ENCODE assay signal across 8 mouse cellular contexts in the genomic region with DNA sequence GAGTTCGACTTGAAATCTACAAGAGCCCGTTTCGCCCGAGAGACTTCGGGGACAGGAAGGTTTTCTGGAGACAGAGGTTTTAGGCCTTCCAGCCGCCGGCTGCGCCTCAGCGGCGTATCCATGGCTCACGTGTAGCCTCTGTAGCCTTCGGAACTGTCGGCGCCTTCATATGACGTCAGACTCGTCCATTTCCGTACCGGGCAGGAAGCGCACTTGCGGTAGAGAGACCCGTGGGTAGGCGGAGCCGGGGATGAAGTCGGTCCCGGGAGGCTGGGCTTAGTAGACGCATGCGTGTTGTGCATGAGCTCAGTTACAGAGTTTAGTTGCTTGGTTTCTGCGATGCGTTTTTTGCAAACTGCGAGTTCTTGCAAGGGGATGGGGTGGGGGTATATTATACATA. TPM values are rescaled to one million over a fixed set of nuclear protein-coding genes. Genes with fewer than 3 reads are reported as not detected.
DNase-seq lines count a peak whose midpoint lies in the region; ATAC-seq and TF ChIP-seq lines count a peak whose summit lies in the region.

A gene (minus strand): TSS at position 155 of the 400 bp plus-strand sequence.

- H3K4me1 ChIP-seq in hindbrain, postnatal 0 days (ENCODE audit: insufficient read depth, low read length): peaks cover 15% of the 10 kb centered on the region; the same call in 1 of the 2 replicates

- H3K36me3 ChIP-seq in hindbrain, postnatal 0 days (ENCODE audit: insufficient read depth, low read length): peaks cover 8% of the 10 kb centered on the region

- peak within 1 kb of the TSS; percentile 83 for H3K9ac ChIP-seq in hindbrain, postnatal 0 days (replicated peaks; ENCODE audit: low read length)

- intact Hi-C loops in gastrocnemius, adult 2 months (cut with DNase I): no loop called here
- intact Hi-C loops in left cerebral cortex, adult 2 months (cut with DNase I): loop anchor here (1.0 kb wide), 1 partner anchor 240 kb away; no protein-coding TSS in a partner anchor

- peak within 1 kb of the TSS; percentile 93 for H3K27ac ChIP-seq in gastrocnemius, adult 2 months
- peak within 1 kb of the TSS; percentile 60 for H3K27ac ChIP-seq in hindbrain, postnatal 0 days
- peak within 1 kb of the TSS; percentile 66 for H3K27ac ChIP-seq in left cerebral cortex, adult 2 months

- peak; percentile 95 for ATAC-seq in common myeloid progenitor, adult 5-6 weeks (replicated peaks; ENCODE audit: low read depth, poor library complexity, severe bottlenecking)
- peak; percentile 98 for ATAC-seq in hindbrain, postnatal 0 days
- ATAC-seq in megakaryocyte, adult 5-6 weeks (ENCODE audit: poor library complexity, severe bottlenecking): peak; percentile 92

- under 1% methylated on average over 30 of the region's 30 CpGs for WGBS in hindbrain, postnatal 0 days

- TF ChIP-seq CTCF in gastrocnemius, adult 2 months (IDR thresholded peaks at IDR 0.05): no peak
- TF ChIP-seq CTCF in hindbrain, postnatal 0 days (IDR thresholded peaks at IDR 0.05; ENCODE audit: low read depth): no peak
- TF ChIP-seq CTCF in left cerebral cortex, adult 2 months (IDR thresholded peaks at IDR 0.05): no peak

- no peaks in the 10 kb centered on the region for H3K9me3 ChIP-seq in hindbrain, postnatal 0 days (ENCODE audit: low read length)

- DNase-seq in ZHBTc4 (ENCODE audit: low read depth, low spot score): peak; percentile 99
- DNase-seq in gastrocnemius, adult 2 months: peak; percentile 97
- peak; percentile 100 for DNase-seq in hindbrain, postnatal 0 days (ENCODE audit: low spot score)
- peak; percentile 96 to 97 for DNase-seq in left cerebral cortex, adult 2 months (ENCODE audit: extremely low spot score in 1 of 2, low spot score in 2 of 2)
- DNase-seq in right cerebral cortex, adult 2 months (ENCODE audit: low spot score in 2 of 2): peak; percentile 97 to 98
- peak; percentile 97 for DNase-seq in urinary bladder, postnatal 14 days (ENCODE audit: low spot score)

- no peaks in the 10 kb centered on the region for H3K27me3 ChIP-seq in hindbrain, postnatal 0 days (ENCODE audit: insufficient read depth, low read length)

- H3K4me3 ChIP-seq in gastrocnemius, adult 2 months: peak within 1 kb of the TSS; percentile 92
- peak within 1 kb of the TSS; percentile 51 for H3K4me3 ChIP-seq in hindbrain, postnatal 0 days (ENCODE audit: low read length)
- H3K4me3 ChIP-seq in left cerebral cortex, adult 2 months: peak within 1 kb of the TSS; percentile 84

- peak within 1 kb of the TSS; percentile 95 for H3K4me2 ChIP-seq in hindbrain, postnatal 0 days (ENCODE audit: low read depth, low read length)

RNA-seq across cellular contexts. Expression of the gene that starts here (rescaled TPM):
- 13.9 and 21.4 TPM in 2 replicates for total RNA-seq in common myeloid progenitor, adult 5-6 weeks (2017)
- 10 to 100 TPM; 13.2 to 16.5 TPM for total RNA-seq in gastrocnemius, adult 2 months (2021)
- total RNA-seq in hindbrain, postnatal 0 days (2014; rRNA removed): 5.3 and 5.4 TPM in 2 replicates
- 14.2 and 15.1 TPM in 2 replicates for polyA plus RNA-seq in hindbrain, postnatal 0 days (2015; fragmentation: Nextera tagmentation; extraction: Ambion mirVana)
- total RNA-seq in left cerebral cortex, adult 2 months (2021): 10 to 100 TPM in 1 of 2 experiments, 1 to 10 TPM in 1; 7.8 to 10.6 TPM
- 11.1 and 11.3 TPM in 2 replicates for total RNA-seq in megakaryocyte, adult 5-6 weeks (2015)
- 10.8 and 16.7 TPM in 2 replicates for total RNA-seq in megakaryocyte, adult 5-6 weeks (2017)

Comparison
In these comparisons a context has a peak if more than half of its experiments do, and no peak if none do; other contexts are left out.
1. Peak in every context shown above with its lines: DNase-seq, ATAC-seq, H3K4me3 ChIP-seq and H3K27ac ChIP-seq.